Mouse (Mus musculus) megakaryocyte, embryonic 14.5 days (primary cell): Measurements from ENCODE around the gene Golim4.

Experiments used
- FLI1 ChIP-seq: IDR thresholded peaks from 2 replicates; pipeline ENCODE4 v1.6.1; 2012; ENCODE audit warnings: low read length, inconsistent platforms, mixed read lengths
- GATA1 ChIP-seq: IDR thresholded peaks from 3 replicates; pipeline ENCODE4 v1.6.1; 2012; ENCODE audit warnings: mixed read lengths, low read length, inconsistent platforms, borderline replicate concordance

- TF ChIP-seq GATA1 (no peak), FLI1 (no peak)
Measured at GRCm38 (mm10) chr3:75929926-75930548, 26.7 kb downstream of the Golim4 start.
